Mouse (Mus musculus): ENCODE measurements around the gene Kcnj9.

The Kcnj9 gene

DNA sequence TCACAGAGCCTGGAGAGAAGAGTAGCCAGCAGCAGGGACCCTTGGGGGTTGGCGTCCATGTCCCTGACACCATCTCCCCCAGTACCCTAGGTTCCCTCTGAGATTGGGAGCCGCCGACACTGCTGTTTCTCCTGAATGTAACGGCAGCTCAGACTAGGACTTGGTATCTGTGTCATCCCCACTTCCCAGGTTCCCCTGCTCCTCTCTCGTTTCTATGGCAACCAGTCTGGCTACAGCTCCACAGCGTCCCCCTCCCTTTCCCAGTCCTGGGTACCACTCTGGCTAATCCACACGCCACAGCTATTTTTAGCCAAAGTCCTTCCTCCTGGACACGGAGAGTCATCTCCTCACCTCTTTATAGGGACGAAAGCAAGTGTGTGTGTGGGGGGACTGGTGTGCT, at the start of gene Kcnj9:
Gene Kcnj9 (minus strand): TSS at position 188 of the 400 bp plus-strand sequence.
- peak in 1 of 2 experiments; percentile 79 for DNase-seq (ENCODE audit: low spot score in 2 of 2)

DNA sequence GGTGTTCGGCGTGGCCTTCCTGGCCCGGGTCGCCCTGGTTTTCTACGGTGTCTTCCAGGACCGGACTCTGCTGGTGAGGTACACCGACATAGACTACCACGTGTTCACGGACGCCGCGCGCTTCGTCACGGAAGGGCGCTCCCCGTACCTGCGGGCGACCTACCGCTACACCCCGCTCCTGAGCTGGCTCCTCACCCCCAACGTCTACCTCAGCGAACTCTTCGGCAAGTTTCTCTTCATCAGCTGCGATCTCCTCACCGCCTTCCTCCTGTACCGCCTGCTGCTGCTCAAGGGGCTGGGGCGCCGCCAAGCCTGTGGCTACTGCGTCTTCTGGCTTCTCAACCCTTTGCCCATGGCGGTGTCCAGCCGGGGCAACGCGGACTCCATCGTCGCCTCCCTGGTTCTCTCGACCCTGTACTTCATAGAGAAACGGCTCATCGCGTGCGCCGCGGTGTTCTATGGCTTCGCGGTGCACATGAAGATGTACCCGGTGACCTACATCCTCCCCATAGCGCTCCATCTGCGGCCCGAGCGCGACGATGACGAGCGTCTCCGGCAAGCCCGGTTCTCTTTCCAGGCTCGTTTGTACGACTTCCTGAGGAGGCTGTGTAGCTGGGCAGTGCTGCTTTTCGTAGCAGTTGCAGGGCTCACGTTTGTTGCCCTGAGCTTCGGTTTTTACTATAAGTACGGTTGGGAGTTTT, 47.8 kb upstream of the Kcnj9 start:
- peak in 1 of 2 experiments; percentile 28 for DNase-seq (ENCODE audit: low spot score in 2 of 2)

DNA sequence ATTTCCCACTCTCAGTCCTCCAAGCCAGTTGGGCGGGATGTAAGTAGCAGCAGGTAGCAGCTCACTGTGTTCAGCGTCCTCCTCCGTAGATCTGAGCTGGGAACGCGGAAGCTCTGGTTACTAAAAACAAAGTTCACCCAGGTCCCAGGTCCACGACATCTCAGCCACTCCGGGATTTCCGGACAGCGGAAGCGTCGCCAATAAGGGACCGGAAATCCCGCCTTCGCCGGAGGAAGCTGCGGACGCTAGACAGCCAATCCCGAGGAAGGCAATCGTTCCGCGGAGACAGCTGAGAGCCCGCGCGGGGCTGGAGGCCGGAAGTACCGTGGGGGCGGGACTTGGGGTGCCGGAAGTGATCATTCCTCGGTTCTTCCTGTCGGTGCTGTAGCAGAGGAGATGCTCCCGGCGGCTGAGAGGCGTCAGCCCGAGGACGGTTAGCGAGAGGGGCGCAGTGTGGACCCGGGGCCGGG, 47.1 kb upstream of the Kcnj9 start, which contains the start of gene Pigm:
Gene Pigm (plus strand): TSS at position 349 of the 470 bp plus-strand sequence.
- DNase-seq (ENCODE audit: low spot score in 2 of 2), result peak; percentile 96 to 97

GRCm38 (mm10) chr1:172368768-172369418, 39.8 kb upstream of the Kcnj9 start:
- DNase-seq (ENCODE audit: low spot score in 2 of 2), result no peak

DNA sequence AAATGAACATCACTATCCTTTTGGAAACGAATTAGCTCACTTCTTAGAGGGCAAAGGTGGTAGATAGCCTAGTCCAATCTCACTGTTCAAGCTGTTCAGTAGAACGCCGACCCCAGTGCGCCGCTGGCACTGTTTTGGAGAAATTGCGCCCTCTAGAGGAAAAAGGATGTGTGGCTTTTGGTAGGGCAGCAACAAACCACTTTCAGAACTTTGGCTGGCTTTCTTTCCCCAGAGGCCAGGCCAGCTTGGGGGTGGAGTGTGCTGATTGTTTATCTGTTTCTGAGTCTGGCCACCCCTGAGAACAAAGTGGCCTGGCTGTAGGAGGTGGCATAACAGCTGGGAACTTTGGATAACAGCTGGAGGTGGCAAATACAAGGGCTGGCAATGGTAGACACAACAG, 35.6 kb upstream of the Kcnj9 start:
- peak; percentile 50 to 60 for DNase-seq (ENCODE audit: low spot score in 2 of 2)

GRCm38 (mm10) chr1:172358341-172358740, 29.2 kb upstream of the Kcnj9 start:
- no peak for DNase-seq (ENCODE audit: low spot score in 2 of 2)

- DNase-seq (ENCODE audit: low spot score in 2 of 2), result no peak
Observed at GRCm38 (mm10) chr1:172357550-172357949, 28.4 kb upstream of the Kcnj9 start.

DNA sequence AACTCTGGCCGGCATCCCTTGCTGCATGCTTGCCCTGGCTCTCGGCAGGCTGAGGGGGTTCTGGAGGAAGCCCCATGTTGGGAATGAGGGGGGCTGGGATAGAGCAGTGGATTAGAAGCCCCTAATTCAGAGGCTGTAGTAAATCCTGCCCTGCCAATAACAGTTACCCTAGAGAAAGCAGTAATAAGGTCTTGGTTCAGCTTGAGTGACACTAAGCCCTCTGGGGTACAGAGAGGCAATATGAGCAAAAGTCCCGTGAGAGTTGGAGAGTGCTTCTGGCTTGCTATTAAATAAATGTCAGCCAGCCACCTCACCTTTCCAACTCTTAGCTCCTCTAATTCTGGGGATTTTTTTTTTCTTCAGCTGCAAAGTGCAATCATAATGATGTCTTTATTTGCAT, 26.2 kb upstream of the Kcnj9 start:
- no peak for DNase-seq (ENCODE audit: low spot score in 2 of 2)

GRCm38 (mm10) chr1:172352453-172352852, 23.3 kb upstream of the Kcnj9 start:
- DNase-seq (ENCODE audit: low spot score in 2 of 2), result no peak

GRCm38 (mm10) chr1:172352001-172352400, 22.9 kb upstream of the Kcnj9 start:
- no peak for DNase-seq (ENCODE audit: low spot score in 2 of 2)

GRCm38 (mm10) chr1:172349916-172350812, 21.0 kb upstream of the Kcnj9 start:
- peak in 1 of 2 experiments; percentile 77 for DNase-seq (ENCODE audit: low spot score in 2 of 2)

- no peak for DNase-seq (ENCODE audit: low spot score in 2 of 2)
Observed at GRCm38 (mm10) chr1:172349504-172349903, 20.4 kb upstream of the Kcnj9 start.

- DNase-seq (ENCODE audit: low spot score in 2 of 2), result no peak
Observed at GRCm38 (mm10) chr1:172347382-172347781, 18.3 kb upstream of the Kcnj9 start.

DNA sequence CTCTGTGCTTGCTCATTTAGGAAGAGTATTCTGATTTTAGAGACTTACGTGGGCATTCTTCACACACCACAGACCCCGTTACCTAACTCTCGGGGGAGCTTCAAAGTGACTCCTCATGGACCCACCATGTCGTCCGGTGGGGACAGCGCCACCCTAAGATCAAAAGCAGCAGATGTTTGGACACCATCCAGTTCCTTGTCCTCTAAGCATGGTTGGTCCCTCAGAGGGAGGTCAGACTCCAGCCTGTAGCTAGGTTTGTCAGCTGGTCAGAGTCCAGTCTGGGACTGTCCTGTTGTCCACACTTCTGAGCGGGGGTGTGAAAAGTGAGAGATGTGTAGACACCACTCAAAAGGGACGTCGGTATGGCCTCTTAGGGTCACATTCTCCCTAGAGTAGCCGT, 17.6 kb upstream of the Kcnj9 start:
- no peak for DNase-seq (ENCODE audit: low spot score in 2 of 2)

GRCm38 (mm10) chr1:172344820-172345219, 15.7 kb upstream of the Kcnj9 start:
- no peak for DNase-seq (ENCODE audit: low spot score in 2 of 2)

- no peak for DNase-seq (ENCODE audit: low spot score in 2 of 2)
Observed at GRCm38 (mm10) chr1:172343914-172344313, 14.8 kb upstream of the Kcnj9 start.

DNA sequence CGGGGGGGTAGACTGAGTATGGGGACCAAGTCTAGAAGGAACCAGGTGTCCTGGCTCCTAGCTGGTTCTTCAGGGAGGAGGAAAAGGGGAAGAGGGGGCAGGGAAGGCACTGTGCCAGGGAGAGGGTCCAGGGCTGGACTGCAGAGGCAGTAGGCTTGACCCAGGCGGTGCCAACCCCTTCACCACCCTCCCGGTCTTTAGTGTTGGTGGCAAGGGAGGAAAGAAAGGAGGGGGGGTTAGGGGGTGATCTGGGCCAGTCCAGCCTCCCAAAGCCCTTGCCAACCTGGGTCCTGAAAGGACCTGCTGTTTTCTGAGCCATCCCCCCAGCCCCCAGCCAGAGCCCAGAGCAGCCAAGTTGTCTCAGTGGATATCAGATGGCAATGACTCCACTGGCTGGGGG, 13.6 kb upstream of the Kcnj9 start:
- peak in 1 of 2 experiments; percentile 75 for DNase-seq (ENCODE audit: low spot score in 2 of 2)

GRCm38 (mm10) chr1:172341386-172341785, 12.3 kb upstream of the Kcnj9 start:
- no peak for DNase-seq (ENCODE audit: low spot score in 2 of 2)

GRCm38 (mm10) chr1:172340729-172341321, 11.7 kb upstream of the Kcnj9 start, which contains the start of gene Kcnj10:
Gene Kcnj10 (plus strand): TSS chr1:172341210.
- DNase-seq (ENCODE audit: low spot score in 2 of 2), result peak; percentile 69 to 76

GRCm38 (mm10) chr1:172337411-172338185, 8.5 kb upstream of the Kcnj9 start:
- DNase-seq (ENCODE audit: low spot score in 2 of 2), result no peak

DNA sequence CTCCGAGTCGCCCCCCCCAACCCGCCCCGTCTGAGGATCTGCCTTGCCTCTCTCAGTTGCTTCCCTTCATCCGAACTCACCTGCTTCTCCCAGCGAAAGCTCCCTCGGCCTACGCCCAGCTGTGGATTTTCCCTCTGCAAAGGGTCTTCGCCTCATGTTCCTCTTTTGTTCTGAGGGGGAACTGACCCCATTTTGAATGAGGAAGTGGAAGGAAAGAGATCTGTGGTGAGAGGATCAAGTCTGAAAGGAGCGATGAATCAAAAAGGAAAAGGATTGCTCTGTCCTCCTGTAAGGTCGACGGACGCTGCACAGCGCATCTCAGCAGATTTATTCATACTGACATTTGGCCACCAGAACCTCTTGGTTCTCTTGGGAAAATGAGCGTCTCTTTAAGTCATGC, 6.7 kb upstream of the Kcnj9 start:
- no peak for DNase-seq (ENCODE audit: low spot score in 2 of 2)

Measured in frontal cortex, postnatal 14 days (tissue).